Mouse (Mus musculus) E14TG2a.4 (cell line): ENCODE measurements around the gene Srsf7.

Source experiments
- CTCF ChIP-seq: conservative IDR thresholded peaks from 2 replicates; pipeline ENCODE4 v1.5.1; 2014; ENCODE audit warnings: low read length
- NANOG ChIP-seq: IDR thresholded peaks from 2 replicates; pipeline ENCODE4 v1.6.1; 2014; ENCODE audit warnings: borderline replicate concordance, low read length, mixed read lengths
- POU5F1 ChIP-seq: IDR thresholded peaks from 2 replicates; pipeline ENCODE4 v1.6.1; 2014; ENCODE audit warnings: low read length, borderline replicate concordance

DNA sequence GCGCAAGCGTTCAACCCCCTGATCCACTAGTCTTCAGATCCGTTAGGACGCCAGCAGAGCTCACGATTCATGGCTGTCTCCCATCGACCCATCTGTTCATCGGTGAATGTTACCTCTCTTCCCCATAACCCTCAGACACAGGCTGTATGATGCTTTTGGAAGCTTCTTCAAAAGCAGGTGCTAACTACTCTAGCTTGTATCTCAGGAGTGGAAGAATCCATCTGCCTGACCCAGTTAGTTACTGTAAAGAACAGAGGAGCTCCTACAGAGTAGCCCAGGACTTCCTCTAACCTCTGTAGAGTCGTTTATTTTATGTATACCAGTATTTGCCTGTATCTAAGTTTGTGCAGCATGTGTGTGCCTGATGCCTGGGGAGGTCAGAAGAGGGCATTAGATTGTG lies 50.2 kb downstream of the Srsf7 start:
- TF ChIP-seq CTCF (no peak), POU5F1 (no peak), NANOG (no peak)
